Mouse (Mus musculus): ENCODE measurements around the gene Baiap2l2. TPM values are rescaled to one million over a fixed set of nuclear protein-coding genes. Genes with fewer than 3 reads are reported as not detected.

Baiap2l2 gene
- polyA plus RNA-seq, 1 experiment from 2014 or later = 1.9 TPM

DNA sequence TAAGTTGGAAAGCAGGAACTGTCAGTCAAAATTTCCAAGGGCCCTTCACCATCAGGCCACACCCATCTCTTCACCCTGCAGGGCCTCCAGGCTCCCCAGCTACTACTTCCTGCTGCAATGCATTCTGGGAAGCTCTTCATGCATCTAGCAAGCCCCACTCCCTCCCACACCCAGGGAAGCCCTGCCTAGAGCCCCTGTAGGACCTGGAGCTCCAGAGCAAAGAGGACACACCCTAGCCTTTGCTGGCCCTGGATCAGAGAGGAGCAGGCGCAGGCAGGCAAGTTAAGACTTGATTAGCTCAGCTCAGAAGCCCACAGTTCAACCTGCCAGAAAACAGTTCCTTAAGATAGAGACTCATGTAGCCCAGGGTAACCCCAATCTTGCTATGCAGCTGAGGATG lies 3.9 kb downstream of the Baiap2l2 start:
- H3K9ac ChIP-seq (replicated peaks; ENCODE audit: low read length) = no peak overlapping the region
- H3K4me3 ChIP-seq (ENCODE audit: low read depth, low read length) = no peak overlapping the region
- no peaks in the 10 kb centered on the region for H3K27me3 ChIP-seq (ENCODE audit: control insufficient read depth, insufficient read depth, low read length)
- H3K9me3 ChIP-seq (replicated peaks; ENCODE audit: control insufficient read depth, low read length) = no peaks in the 10 kb centered on the region
- no peak overlapping the region for H3K27ac ChIP-seq (replicated peaks; ENCODE audit: low read depth, low read length)
- no peaks in the 10 kb centered on the region; the same call in 1 of the 2 replicates for H3K36me3 ChIP-seq (replicated peaks; ENCODE audit: control insufficient read depth, insufficient read depth, low read depth, low read length)
- WGBS = 95% methylated on average over 1 of the region's 1 CpGs
- ATAC-seq (replicated peaks; ENCODE audit: insufficient number of reproducible peaks, low FRiP score, low TSS enrichment, low read depth) = no peak
- H3K4me2 ChIP-seq (ENCODE audit: low read depth, low read length) = no peak overlapping the region
- no peaks in the 10 kb centered on the region for H3K4me1 ChIP-seq (ENCODE audit: control insufficient read depth, insufficient read depth, low read length)
- DNase-seq (ENCODE audit: low spot score) = peak; percentile 49

DNA sequence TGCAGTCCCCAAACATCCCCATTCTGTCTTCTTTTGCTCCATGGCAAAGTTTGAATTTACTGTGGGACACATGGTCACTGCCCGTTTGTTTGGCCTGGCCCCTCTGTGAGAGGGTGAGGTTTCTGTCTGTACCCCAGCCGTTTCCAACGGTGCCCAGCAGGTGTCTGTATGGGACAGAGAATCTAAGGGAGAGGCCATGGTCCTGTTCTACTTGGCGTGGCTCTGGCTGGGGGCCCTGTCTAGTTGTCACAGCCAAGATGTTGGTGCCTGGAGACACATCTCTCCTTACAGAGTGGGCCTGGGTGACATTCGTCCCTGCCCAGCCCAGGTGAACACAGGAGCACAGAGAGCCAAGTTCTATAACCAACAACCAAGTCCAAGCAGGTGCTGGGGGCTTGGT lies 4.5 kb downstream of the Baiap2l2 start:
- no peaks in the 10 kb centered on the region for H3K4me1 ChIP-seq (ENCODE audit: control insufficient read depth, insufficient read depth, low read length)
- H3K4me2 ChIP-seq (ENCODE audit: low read depth, low read length) = no peak overlapping the region
- H3K9me3 ChIP-seq (replicated peaks; ENCODE audit: control insufficient read depth, low read length) = no peaks in the 10 kb centered on the region
- ATAC-seq (replicated peaks; ENCODE audit: insufficient number of reproducible peaks, low FRiP score, low TSS enrichment, low read depth) = no peak
- no peak overlapping the region for H3K9ac ChIP-seq (replicated peaks; ENCODE audit: low read length)
- no peaks in the 10 kb centered on the region for H3K27me3 ChIP-seq (ENCODE audit: control insufficient read depth, insufficient read depth, low read length)
- no peaks in the 10 kb centered on the region for H3K36me3 ChIP-seq (replicated peaks; ENCODE audit: control insufficient read depth, insufficient read depth, low read depth, low read length)
- H3K4me3 ChIP-seq (ENCODE audit: low read depth, low read length) = no peak overlapping the region
- 60% methylated on average over 5 of the region's 5 CpGs for WGBS
- no peak overlapping the region for H3K27ac ChIP-seq (replicated peaks; ENCODE audit: low read depth, low read length)
- DNase-seq (ENCODE audit: low spot score) = no peak

DNA sequence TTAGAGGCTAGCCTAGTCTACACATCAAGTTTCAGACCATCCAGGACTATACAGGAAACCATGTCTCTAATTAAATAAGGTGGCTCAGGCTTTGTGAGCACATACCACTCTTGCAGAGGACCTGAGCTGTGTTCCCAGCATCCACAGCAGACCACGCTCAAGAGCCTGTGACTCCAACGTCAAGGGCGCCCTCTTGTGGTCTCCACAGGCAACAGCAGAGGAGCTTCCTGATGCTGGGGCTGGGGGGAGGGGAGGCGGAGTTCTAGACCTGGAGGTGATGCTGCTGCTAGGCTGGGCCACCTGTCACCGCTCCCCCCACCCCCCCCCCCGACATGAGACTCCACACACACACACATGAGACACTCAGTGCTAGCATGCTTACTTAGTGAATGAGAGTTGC lies 5.1 kb downstream of the Baiap2l2 start:
- H3K36me3 ChIP-seq (replicated peaks; ENCODE audit: control insufficient read depth, insufficient read depth, low read depth, low read length) = no peaks in the 10 kb centered on the region
- no peak overlapping the region for H3K27ac ChIP-seq (replicated peaks; ENCODE audit: low read depth, low read length)
- no peak overlapping the region for H3K9ac ChIP-seq (replicated peaks; ENCODE audit: low read length)
- WGBS = 34% methylated on average over 6 of the region's 6 CpGs
- no peak overlapping the region for H3K4me3 ChIP-seq (ENCODE audit: low read depth, low read length)
- DNase-seq (ENCODE audit: low spot score) (peak; percentile 27), ATAC-seq (replicated peaks; ENCODE audit: insufficient number of reproducible peaks, low FRiP score, low TSS enrichment, low read depth) (no peak)
- H3K4me1 ChIP-seq (ENCODE audit: control insufficient read depth, insufficient read depth, low read length) = no peaks in the 10 kb centered on the region
- H3K9me3 ChIP-seq (replicated peaks; ENCODE audit: control insufficient read depth, low read length) = no peaks in the 10 kb centered on the region
- H3K4me2 ChIP-seq (ENCODE audit: low read depth, low read length) = no peak overlapping the region
- H3K27me3 ChIP-seq (ENCODE audit: control insufficient read depth, insufficient read depth, low read length) = no peaks in the 10 kb centered on the region

DNA sequence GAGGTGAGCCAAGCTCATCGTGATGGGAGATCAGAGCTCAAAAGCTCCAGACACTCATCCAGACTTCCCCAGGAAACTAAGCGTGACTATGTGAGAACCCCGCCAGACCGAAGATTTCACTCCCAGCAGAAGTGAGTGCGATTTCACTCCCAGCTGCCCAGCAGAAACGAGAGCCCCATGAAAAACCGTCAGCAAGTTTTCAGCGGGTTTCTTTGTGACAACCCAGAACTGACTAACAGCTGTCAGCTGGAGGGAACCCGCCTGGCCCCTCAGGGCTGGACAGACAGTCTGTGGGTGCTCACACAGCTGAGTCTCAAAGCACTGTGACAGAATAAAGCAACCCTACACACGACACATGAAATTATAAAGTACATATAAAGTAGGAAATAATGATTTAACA lies 7.6 kb downstream of the Baiap2l2 start:
- Histone ChIP-seq H3K4me1 (ENCODE audit: control insufficient read depth, insufficient read depth, low read length) (no peaks in the 10 kb centered on the region), H3K4me2 (ENCODE audit: low read depth, low read length) (no peak overlapping the region), H3K9ac (replicated peaks; ENCODE audit: low read length) (no peak overlapping the region), H3K27ac (replicated peaks; ENCODE audit: low read depth, low read length) (no peak overlapping the region), H3K27me3 (ENCODE audit: control insufficient read depth, insufficient read depth, low read length) (no peaks in the 10 kb centered on the region), H3K9me3 (replicated peaks; ENCODE audit: control insufficient read depth, low read length) (no peaks in the 10 kb centered on the region), H3K36me3 (replicated peaks; ENCODE audit: control insufficient read depth, insufficient read depth, low read depth, low read length) (no peaks in the 10 kb centered on the region), H3K4me3 (ENCODE audit: low read depth, low read length) (no peak overlapping the region)
- 61% methylated on average over 10 of the region's 10 CpGs for WGBS
- ATAC-seq (replicated peaks; ENCODE audit: insufficient number of reproducible peaks, low FRiP score, low TSS enrichment, low read depth) (no peak), DNase-seq (ENCODE audit: low spot score) (no peak)

DNA sequence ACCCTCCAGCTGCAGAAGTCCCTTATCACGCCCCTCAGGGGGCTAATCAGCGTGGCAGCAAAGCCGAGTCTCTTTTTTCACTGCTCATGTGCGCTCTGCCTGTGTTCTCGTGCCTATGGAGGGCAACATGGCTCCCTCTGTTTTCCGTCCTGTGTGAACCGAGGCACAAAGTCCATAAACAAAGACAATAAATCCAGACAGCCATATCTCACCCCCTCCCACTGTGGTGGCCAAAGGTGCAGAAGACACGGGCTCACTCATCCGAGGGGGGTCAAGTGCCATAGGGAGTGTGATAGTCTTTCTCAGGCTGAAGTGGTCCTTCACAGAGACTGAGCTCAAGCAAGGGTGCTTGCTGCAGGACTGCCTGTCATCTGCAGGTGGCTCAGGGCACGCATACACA lies 12.3 kb downstream of the Baiap2l2 start:
- no peak for ATAC-seq (replicated peaks; ENCODE audit: insufficient number of reproducible peaks, low FRiP score, low TSS enrichment, low read depth)
- 57% methylated on average over 10 of the region's 10 CpGs for WGBS
- Histone ChIP-seq H3K4me3 (ENCODE audit: low read depth, low read length) (no peak overlapping the region), H3K36me3 (replicated peaks; ENCODE audit: control insufficient read depth, insufficient read depth, low read depth, low read length) (no peaks in the 10 kb centered on the region), H3K27me3 (ENCODE audit: control insufficient read depth, insufficient read depth, low read length) (peaks cover 5% of the 10 kb centered on the region), H3K9ac (replicated peaks; ENCODE audit: low read length) (no peak overlapping the region), H3K4me1 (ENCODE audit: control insufficient read depth, insufficient read depth, low read length) (peaks cover 4% of the 10 kb centered on the region), H3K27ac (replicated peaks; ENCODE audit: low read depth, low read length) (no peak overlapping the region), H3K9me3 (replicated peaks; ENCODE audit: control insufficient read depth, low read length) (no peaks in the 10 kb centered on the region), H3K4me2 (ENCODE audit: low read depth, low read length) (no peak overlapping the region)
- DNase-seq (ENCODE audit: low spot score) = no peak

DNA sequence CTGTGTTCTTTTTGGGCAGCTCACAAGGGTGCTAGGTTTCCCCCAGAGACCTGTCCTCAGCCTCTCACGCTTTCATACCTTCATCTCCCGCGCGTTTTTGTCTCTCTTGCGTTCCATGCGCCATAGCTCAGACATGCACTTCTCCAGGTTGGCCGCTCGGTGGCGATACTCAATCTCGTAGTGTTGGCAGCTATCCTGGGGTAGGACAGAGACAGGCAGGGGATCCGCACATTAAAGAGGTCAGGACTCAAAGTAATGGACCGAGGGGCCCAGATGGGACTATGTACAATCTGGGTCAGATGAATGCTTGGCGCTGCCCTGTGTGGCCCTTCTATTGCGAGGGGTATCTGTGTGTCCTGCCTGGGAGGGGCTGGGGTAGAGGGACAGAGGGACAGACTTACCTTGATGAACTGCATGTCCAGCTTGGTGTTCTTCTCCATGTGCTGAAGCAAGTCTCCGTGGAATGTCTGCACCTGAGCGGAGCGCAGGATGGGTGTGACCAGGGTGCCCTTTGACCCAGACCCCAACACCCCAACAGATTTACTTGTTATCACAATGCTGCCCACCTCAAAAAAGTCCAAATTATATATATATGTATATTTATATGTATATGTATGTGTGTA lies 14.1 kb downstream of the Baiap2l2 start:
- H3K4me3 ChIP-seq (ENCODE audit: low read depth, low read length) = peak overlapping the region; percentile 26
- 13% methylated on average over 17 of the region's 17 CpGs for WGBS
- peaks cover 5% of the 10 kb centered on the region for H3K27me3 ChIP-seq (ENCODE audit: control insufficient read depth, insufficient read depth, low read length)
- peaks cover 4% of the 10 kb centered on the region for H3K4me1 ChIP-seq (ENCODE audit: control insufficient read depth, insufficient read depth, low read length)
- 0 out of 2 replicates have a peak, but pooled peaks have one; percentile 20 for ATAC-seq (replicated peaks; ENCODE audit: insufficient number of reproducible peaks, low FRiP score, low TSS enrichment, low read depth)
- H3K4me2 ChIP-seq (ENCODE audit: low read depth, low read length) = peak overlapping the region; percentile 60
- no peaks in the 10 kb centered on the region for H3K36me3 ChIP-seq (replicated peaks; ENCODE audit: control insufficient read depth, insufficient read depth, low read depth, low read length)
- H3K27ac ChIP-seq (replicated peaks; ENCODE audit: low read depth, low read length) = no peak overlapping the region
- DNase-seq (ENCODE audit: low spot score) = peak; percentile 74
- H3K9me3 ChIP-seq (replicated peaks; ENCODE audit: control insufficient read depth, low read length) = no peaks in the 10 kb centered on the region
- H3K9ac ChIP-seq (replicated peaks; ENCODE audit: low read length) = no peak overlapping the region

DNA sequence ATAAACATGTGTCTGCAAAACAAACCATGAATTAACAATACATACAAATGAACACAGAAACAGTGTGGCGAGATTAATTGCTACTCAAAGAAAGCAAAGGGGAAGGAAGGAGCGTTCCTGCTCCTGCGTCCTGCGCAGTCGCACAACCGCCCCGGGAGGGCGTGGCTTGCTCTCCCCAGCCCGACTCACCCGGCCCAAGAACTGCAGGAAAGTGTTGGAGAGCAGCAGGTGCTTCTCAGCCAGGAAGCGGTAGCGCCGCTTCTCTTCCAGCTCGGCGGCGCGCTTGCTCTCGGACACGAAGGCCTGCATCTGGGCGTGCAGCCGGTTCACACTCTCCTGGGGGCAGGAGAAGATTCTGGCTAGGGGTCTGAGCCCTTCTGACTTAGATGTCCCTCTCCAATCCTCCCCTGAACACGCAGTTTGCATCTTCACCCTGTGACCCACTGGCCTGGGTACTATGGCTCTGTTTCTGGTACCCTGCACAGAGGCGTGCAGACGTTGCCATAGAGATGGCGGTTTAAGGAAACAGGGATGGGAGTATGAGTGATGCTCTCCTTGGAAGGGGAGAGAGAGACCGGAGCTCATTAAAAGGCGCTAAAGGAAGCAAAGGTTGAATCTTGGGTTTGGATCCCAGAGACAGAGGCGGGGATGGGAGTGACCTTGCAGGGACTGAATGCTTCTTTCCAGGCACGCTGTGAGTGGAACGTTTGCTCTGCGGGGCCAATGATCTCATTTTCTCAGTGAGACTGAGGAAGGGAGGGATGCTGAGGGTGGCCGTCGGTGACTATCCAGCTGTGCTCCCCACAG lies 14.8 kb downstream of the Baiap2l2 start:
- H3K9ac ChIP-seq (replicated peaks; ENCODE audit: low read length) = peak overlapping the region; percentile 46
- H3K27ac ChIP-seq (replicated peaks; ENCODE audit: low read depth, low read length) = no peak overlapping the region
- no peak for ATAC-seq (replicated peaks; ENCODE audit: insufficient number of reproducible peaks, low FRiP score, low TSS enrichment, low read depth)
- H3K4me1 ChIP-seq (ENCODE audit: control insufficient read depth, insufficient read depth, low read length) = peaks cover 4% of the 10 kb centered on the region
- peak overlapping the region; percentile 26 for H3K4me3 ChIP-seq (ENCODE audit: low read depth, low read length)
- H3K9me3 ChIP-seq (replicated peaks; ENCODE audit: control insufficient read depth, low read length) = no peaks in the 10 kb centered on the region
- H3K4me2 ChIP-seq (ENCODE audit: low read depth, low read length) = peak overlapping the region; percentile 60
- DNase-seq (ENCODE audit: low spot score) = peak; percentile 83
- WGBS = 1% methylated on average over 33 of the region's 33 CpGs
- peaks cover 5% of the 10 kb centered on the region for H3K27me3 ChIP-seq (ENCODE audit: control insufficient read depth, insufficient read depth, low read length)
- H3K36me3 ChIP-seq (replicated peaks; ENCODE audit: control insufficient read depth, insufficient read depth, low read depth, low read length) = no peaks in the 10 kb centered on the region

DNA sequence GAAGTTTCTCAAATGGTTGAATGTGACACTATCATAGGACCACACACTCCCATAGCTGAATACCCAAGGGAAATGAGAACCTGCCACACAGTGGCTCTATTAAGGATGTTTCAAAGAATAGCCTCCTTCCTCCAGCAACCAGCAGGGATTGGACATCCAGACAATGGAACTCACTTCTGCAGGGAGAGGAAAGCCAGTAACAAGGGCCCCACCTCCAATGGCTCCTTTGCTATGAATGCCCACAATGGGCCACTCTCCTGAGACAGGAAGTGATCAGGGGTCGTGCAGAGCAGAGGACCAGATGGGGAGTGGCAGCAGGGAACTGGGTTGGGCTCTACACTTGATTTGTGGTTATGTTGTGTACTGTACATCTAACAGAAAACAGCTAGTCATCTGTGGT lies 16.8 kb downstream of the Baiap2l2 start:
- Histone ChIP-seq H3K27ac (replicated peaks; ENCODE audit: low read depth, low read length) (no peak overlapping the region), H3K4me1 (ENCODE audit: control insufficient read depth, insufficient read depth, low read length) (peaks cover 4% of the 10 kb centered on the region), H3K4me3 (ENCODE audit: low read depth, low read length) (no peak overlapping the region), H3K9ac (replicated peaks; ENCODE audit: low read length) (no peak overlapping the region), H3K27me3 (ENCODE audit: control insufficient read depth, insufficient read depth, low read length) (peaks cover 5% of the 10 kb centered on the region), H3K4me2 (ENCODE audit: low read depth, low read length) (no peak overlapping the region), H3K9me3 (replicated peaks; ENCODE audit: control insufficient read depth, low read length) (no peaks in the 10 kb centered on the region), H3K36me3 (replicated peaks; ENCODE audit: control insufficient read depth, insufficient read depth, low read depth, low read length) (no peaks in the 10 kb centered on the region)
- DNase-seq (ENCODE audit: low spot score) (no peak), ATAC-seq (replicated peaks; ENCODE audit: insufficient number of reproducible peaks, low FRiP score, low TSS enrichment, low read depth) (no peak)
- WGBS = 29% methylated on average over 1 of the region's 1 CpGs

Data from embryonic facial prominence, embryonic 11.5 days (tissue).